Mouse (Mus musculus): ENCODE data around the gene Rad18. TPM values are rescaled to one million over a fixed set of nuclear protein-coding genes. Genes with fewer than 3 reads are reported as not detected.

The Rad18 gene
- polyA plus RNA-seq, 2 experiments = 8.3 to 22.4 TPM

DNA sequence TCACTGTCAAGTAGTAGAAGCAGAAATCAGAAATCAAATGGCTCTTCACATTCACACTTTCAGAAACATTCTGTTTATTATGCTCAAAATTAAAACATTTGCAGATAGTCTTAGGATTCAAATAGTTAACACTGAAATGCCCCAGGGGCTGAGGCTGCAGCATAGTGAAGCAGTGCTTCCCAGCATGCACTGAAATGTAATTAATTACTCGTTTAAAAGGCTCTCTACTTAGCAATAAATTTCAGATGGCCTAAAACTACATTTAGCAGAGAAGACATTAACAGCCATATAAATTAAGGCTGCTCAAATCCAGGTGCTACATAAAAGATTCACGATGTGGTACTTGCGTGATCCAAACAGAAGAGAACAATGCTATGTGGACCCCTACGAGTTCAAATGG lies 87.5 kb downstream of the Rad18 start:
- ATAC-seq (ENCODE audit: insufficient read depth) (no peak), DNase-seq (ENCODE audit: low read depth in 3 of 3, low spot score in 3 of 3) (no peak)
- no peaks in the 10 kb centered on the region for H3K9me3 ChIP-seq (ENCODE audit: control insufficient read depth, low read length)
- H3K4me3 ChIP-seq (ENCODE audit: insufficient read depth in 1 of 2, low read depth in 2 of 2, low read length in 2 of 2) = no peak overlapping the region
- no peaks in the 10 kb centered on the region for H3K27me3 ChIP-seq (ENCODE audit: control insufficient read depth, insufficient read depth, low read length)
- H3K36me3 ChIP-seq (replicated peaks; ENCODE audit: control insufficient read depth, insufficient read depth, low read depth) = no peaks in the 10 kb centered on the region
- H3K4me2 ChIP-seq (ENCODE audit: low read depth) = no peak overlapping the region
- H3K27ac ChIP-seq = no peak overlapping the region
- no peak overlapping the region for H3K9ac ChIP-seq (replicated peaks)
- TF ChIP-seq CTCF (IDR thresholded peaks at IDR 0.05; ENCODE audit: low read depth) (no peak), EP300 (IDR thresholded peaks at IDR 0.05; ENCODE audit: low read depth) (no peak)
- 68% methylated on average over 4 of the region's 4 CpGs for WGBS (ENCODE audit: insufficient replicate concordance)
- H3K4me1 ChIP-seq (replicated peaks; ENCODE audit: control insufficient read depth in 2 of 2, insufficient read depth in 2 of 2, low read length in 1 of 2) = no peaks in the 10 kb centered on the region

DNA sequence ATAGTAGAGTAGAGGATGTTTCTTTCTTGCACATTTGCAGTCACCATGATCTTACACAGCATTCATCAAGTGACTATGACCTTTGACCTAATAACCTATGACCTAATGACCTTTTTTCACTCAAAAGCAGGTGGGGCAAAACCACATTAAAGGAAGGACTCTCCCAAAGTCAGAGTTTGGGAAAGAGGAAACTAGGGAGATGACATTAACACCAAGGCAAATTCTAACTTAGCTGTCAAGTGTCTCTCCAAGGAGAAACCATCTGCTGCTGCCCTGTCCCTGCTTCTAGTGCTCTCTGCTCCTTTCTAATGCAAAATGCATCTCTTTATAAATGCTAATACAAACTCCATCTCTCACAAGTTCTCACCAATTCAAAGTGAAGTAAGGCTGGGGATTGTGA lies 92.6 kb downstream of the Rad18 start:
- DNase-seq (ENCODE audit: low read depth in 3 of 3, low spot score in 3 of 3) (no peak), ATAC-seq (ENCODE audit: insufficient read depth) (no peak)
- no peak overlapping the region for H3K27ac ChIP-seq
- TF ChIP-seq EP300 (IDR thresholded peaks at IDR 0.05; ENCODE audit: low read depth) = no peak
- TF ChIP-seq CTCF (IDR thresholded peaks at IDR 0.05; ENCODE audit: low read depth) = no peak
- H3K4me1 ChIP-seq (replicated peaks; ENCODE audit: control insufficient read depth in 2 of 2, insufficient read depth in 2 of 2, low read length in 1 of 2) = no peaks in the 10 kb centered on the region
- H3K9me3 ChIP-seq (ENCODE audit: control insufficient read depth, low read length) = no peaks in the 10 kb centered on the region
- H3K36me3 ChIP-seq (replicated peaks; ENCODE audit: control insufficient read depth, insufficient read depth, low read depth) = no peaks in the 10 kb centered on the region
- no peak overlapping the region for H3K9ac ChIP-seq (replicated peaks)
- no peaks in the 10 kb centered on the region for H3K27me3 ChIP-seq (ENCODE audit: control insufficient read depth, insufficient read depth, low read length)
- H3K4me3 ChIP-seq (ENCODE audit: insufficient read depth in 1 of 2, low read depth in 2 of 2, low read length in 2 of 2) = no peak overlapping the region
- no peak overlapping the region for H3K4me2 ChIP-seq (ENCODE audit: low read depth)

DNA sequence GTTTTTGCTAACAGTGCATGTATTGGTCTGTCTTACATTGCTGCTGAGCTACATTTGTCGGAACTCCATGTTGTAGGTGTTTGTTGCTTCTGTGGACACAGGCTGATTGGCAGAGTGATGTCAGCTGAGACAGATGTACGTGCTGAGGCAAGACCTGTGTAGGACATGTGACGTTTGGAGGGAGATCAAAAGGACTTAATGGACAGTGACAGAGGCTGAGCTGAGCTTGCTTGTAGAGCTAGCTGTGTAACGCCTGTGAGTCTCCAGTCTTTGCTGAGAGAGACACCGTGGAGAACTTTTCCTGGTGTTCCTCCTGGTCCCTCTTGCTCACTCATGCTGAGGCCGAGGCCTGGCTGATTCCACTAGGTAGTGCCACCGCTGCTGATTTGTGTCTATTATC lies 101.5 kb downstream of the Rad18 start:
- TF ChIP-seq EP300 (IDR thresholded peaks at IDR 0.05; ENCODE audit: low read depth) (no peak), CTCF (IDR thresholded peaks at IDR 0.05; ENCODE audit: low read depth) (no peak)
- Histone ChIP-seq H3K4me3 (ENCODE audit: insufficient read depth in 1 of 2, low read depth in 2 of 2, low read length in 2 of 2) (no peak overlapping the region), H3K4me2 (ENCODE audit: low read depth) (no peak overlapping the region), H3K9me3 (ENCODE audit: control insufficient read depth, low read length) (no peaks in the 10 kb centered on the region), H3K27me3 (ENCODE audit: control insufficient read depth, insufficient read depth, low read length) (no peaks in the 10 kb centered on the region), H3K9ac (replicated peaks) (no peak overlapping the region), H3K4me1 (replicated peaks; ENCODE audit: control insufficient read depth in 2 of 2, insufficient read depth in 2 of 2, low read length in 1 of 2) (no peaks in the 10 kb centered on the region), H3K36me3 (replicated peaks; ENCODE audit: control insufficient read depth, insufficient read depth, low read depth) (no peaks in the 10 kb centered on the region), H3K27ac (no peak overlapping the region)
- 65% methylated on average over 7 of the region's 7 CpGs for WGBS (ENCODE audit: insufficient replicate concordance)
- DNase-seq (ENCODE audit: low read depth in 3 of 3, low spot score in 3 of 3) (no peak), ATAC-seq (ENCODE audit: insufficient read depth) (no peak)

DNA sequence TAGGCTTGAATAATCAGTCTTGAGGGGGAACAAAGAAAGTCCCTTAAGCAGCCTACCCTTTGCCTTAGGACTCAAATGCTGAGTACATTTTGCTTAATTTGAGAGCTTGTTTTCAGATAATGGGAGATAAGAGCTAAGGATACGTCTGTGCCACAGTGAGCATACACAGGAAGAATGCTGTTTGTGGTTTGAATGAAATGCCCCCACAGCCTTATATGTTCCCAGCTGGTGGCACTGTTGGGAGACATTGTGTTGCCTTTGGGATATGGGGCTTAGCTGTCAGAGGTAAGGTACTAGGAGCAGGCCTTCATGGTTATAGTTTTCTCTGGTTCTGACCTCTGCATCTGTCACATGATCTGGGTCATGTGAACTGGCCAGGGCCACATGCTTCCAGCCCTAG lies 108.6 kb downstream of the Rad18 start:
- no peaks in the 10 kb centered on the region for H3K36me3 ChIP-seq (replicated peaks; ENCODE audit: control insufficient read depth, insufficient read depth, low read depth)
- no peak for ATAC-seq (ENCODE audit: insufficient read depth)
- WGBS (ENCODE audit: insufficient replicate concordance) = 10% methylated on average over 1 of the region's 1 CpGs
- H3K9me3 ChIP-seq (ENCODE audit: control insufficient read depth, low read length) = no peaks in the 10 kb centered on the region
- no peak overlapping the region for H3K9ac ChIP-seq (replicated peaks)
- no peak overlapping the region for H3K27ac ChIP-seq
- DNase-seq (ENCODE audit: low read depth in 3 of 3, low spot score in 3 of 3) = no peak
- no peak overlapping the region for H3K4me3 ChIP-seq (ENCODE audit: insufficient read depth in 1 of 2, low read depth in 2 of 2, low read length in 2 of 2)
- no peaks in the 10 kb centered on the region for H3K27me3 ChIP-seq (ENCODE audit: control insufficient read depth, insufficient read depth, low read length)
- no peak overlapping the region for H3K4me2 ChIP-seq (ENCODE audit: low read depth)
- no peaks in the 10 kb centered on the region for H3K4me1 ChIP-seq (replicated peaks; ENCODE audit: control insufficient read depth in 2 of 2, insufficient read depth in 2 of 2, low read length in 1 of 2)
- TF ChIP-seq EP300 (IDR thresholded peaks at IDR 0.05; ENCODE audit: low read depth) (no peak), CTCF (IDR thresholded peaks at IDR 0.05; ENCODE audit: low read depth) (no peak)

DNA sequence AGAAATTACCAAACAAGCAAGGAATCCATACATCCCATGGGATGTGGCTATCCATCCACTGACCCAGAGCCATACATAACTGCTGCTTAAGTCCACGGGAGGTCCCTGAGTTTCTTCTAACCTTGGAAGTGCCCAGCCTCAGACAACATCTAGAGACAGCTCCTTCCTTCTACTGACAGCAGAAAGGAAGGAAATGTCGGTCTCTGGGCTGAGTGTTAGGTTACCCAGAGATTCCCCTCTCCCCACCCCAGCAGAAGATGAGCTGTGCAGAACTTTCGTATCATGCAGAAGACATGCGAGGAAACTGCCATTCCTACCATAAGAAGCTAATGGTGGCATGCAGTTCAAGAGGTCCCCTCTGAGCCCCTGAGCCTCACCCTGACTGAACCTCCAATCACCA lies 109.5 kb downstream of the Rad18 start:
- TF ChIP-seq CTCF (IDR thresholded peaks at IDR 0.05; ENCODE audit: low read depth) (no peak), EP300 (IDR thresholded peaks at IDR 0.05; ENCODE audit: low read depth) (no peak)
- H3K9ac ChIP-seq (replicated peaks) = no peak overlapping the region
- H3K36me3 ChIP-seq (replicated peaks; ENCODE audit: control insufficient read depth, insufficient read depth, low read depth) = no peaks in the 10 kb centered on the region
- no peak overlapping the region for H3K4me3 ChIP-seq (ENCODE audit: insufficient read depth in 1 of 2, low read depth in 2 of 2, low read length in 2 of 2)
- H3K27me3 ChIP-seq (ENCODE audit: control insufficient read depth, insufficient read depth, low read length) = no peaks in the 10 kb centered on the region
- no peaks in the 10 kb centered on the region for H3K4me1 ChIP-seq (replicated peaks; ENCODE audit: control insufficient read depth in 2 of 2, insufficient read depth in 2 of 2, low read length in 1 of 2)
- WGBS (ENCODE audit: insufficient replicate concordance) = 22% methylated on average over 4 of the region's 4 CpGs
- H3K27ac ChIP-seq = no peak overlapping the region
- ATAC-seq (ENCODE audit: insufficient read depth) (no peak), DNase-seq (ENCODE audit: low read depth in 3 of 3, low spot score in 3 of 3) (no peak)
- H3K4me2 ChIP-seq (ENCODE audit: low read depth) = no peak overlapping the region
- H3K9me3 ChIP-seq (ENCODE audit: control insufficient read depth, low read length) = no peaks in the 10 kb centered on the region

DNA sequence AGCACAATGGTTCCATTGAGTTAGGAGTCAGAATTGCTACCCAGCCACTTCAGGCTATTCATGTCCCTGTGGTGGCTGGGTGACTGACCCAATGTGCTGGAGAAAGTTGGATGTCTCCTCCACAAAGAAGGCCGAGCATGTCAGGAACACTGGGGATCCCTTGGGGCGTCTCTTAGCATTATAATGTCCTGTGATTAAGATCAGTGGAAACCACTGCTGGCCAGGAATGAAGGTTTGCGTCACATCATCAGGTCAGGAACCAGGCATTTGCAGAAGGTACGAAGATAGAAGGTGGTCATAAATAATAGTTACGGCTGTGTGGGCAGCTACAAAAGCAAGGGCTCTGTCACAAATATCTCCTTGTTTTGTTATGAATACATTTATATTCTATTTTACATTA lies 111.5 kb downstream of the Rad18 start:
- Histone ChIP-seq H3K9ac (replicated peaks) (no peak overlapping the region), H3K4me2 (ENCODE audit: low read depth) (no peak overlapping the region), H3K4me3 (ENCODE audit: insufficient read depth in 1 of 2, low read depth in 2 of 2, low read length in 2 of 2) (no peak overlapping the region), H3K27ac (no peak overlapping the region), H3K36me3 (replicated peaks; ENCODE audit: control insufficient read depth, insufficient read depth, low read depth) (no peaks in the 10 kb centered on the region), H3K4me1 (replicated peaks; ENCODE audit: control insufficient read depth in 2 of 2, insufficient read depth in 2 of 2, low read length in 1 of 2) (no peaks in the 10 kb centered on the region), H3K9me3 (ENCODE audit: control insufficient read depth, low read length) (no peaks in the 10 kb centered on the region), H3K27me3 (ENCODE audit: control insufficient read depth, insufficient read depth, low read length) (no peaks in the 10 kb centered on the region)
- TF ChIP-seq EP300 (IDR thresholded peaks at IDR 0.05; ENCODE audit: low read depth) (no peak), CTCF (IDR thresholded peaks at IDR 0.05; ENCODE audit: low read depth) (no peak)
- DNase-seq (ENCODE audit: low read depth in 3 of 3, low spot score in 3 of 3) (no peak), ATAC-seq (ENCODE audit: insufficient read depth) (no peak)
- 68% methylated on average over 5 of the region's 5 CpGs for WGBS (ENCODE audit: insufficient replicate concordance)

All from liver, embryonic 14.5 days (tissue).